Mouse (Mus musculus): ENCODE data around the gene Clspn. TPM values are rescaled to one million over a fixed set of nuclear protein-coding genes. Genes with fewer than 3 reads are reported as not detected.

Clspn gene
- 2.3 TPM for polyA plus RNA-seq (2017; shearing (Covaris generic))

DNA sequence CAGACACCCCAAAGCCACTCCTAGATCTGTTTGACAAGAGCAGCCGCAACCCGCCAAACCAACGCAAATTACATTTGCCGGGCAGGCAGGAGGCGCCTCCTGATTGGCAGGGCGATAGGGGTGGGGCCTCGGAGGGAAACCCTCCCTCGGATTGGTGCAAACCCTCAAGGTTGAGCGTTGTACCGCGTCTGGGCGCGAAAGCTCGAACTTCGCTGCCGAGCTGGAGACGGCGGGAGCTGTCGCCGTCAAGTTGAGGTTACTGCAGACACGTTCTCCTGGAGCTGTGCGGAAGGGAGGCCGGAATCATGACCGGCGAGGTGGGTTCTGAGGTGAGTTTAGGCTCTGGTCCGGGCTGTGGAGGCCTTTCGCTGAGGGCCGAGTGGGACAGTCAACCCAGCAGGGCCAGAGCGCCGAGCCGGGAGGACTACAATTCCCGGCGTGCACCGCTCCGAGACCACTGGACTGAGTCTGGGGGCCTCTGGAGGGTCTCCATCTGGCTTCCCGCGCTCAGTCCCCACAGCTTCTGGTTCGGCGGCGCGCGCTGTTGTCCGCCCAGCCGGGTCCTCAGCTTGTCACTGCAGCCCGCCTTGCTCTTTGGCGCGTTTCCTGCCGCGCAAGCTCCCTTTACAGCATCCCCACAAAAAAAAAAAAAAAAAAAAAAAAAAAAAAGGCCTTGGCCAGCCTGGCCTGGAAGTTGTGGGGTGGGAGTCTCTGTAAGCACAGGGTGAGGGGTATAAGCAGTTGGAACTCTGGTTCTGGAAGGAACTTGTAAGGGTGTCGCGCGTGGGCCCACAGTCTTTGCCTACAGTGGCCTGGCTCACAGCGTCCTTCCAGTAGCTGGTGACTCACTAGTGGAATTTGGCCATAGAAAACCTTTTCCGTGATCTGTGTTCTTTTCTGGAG lies at the start of gene Clspn:
TSS of gene Clspn (plus strand) at position 127 of the 903 bp plus-strand sequence.

DNA sequence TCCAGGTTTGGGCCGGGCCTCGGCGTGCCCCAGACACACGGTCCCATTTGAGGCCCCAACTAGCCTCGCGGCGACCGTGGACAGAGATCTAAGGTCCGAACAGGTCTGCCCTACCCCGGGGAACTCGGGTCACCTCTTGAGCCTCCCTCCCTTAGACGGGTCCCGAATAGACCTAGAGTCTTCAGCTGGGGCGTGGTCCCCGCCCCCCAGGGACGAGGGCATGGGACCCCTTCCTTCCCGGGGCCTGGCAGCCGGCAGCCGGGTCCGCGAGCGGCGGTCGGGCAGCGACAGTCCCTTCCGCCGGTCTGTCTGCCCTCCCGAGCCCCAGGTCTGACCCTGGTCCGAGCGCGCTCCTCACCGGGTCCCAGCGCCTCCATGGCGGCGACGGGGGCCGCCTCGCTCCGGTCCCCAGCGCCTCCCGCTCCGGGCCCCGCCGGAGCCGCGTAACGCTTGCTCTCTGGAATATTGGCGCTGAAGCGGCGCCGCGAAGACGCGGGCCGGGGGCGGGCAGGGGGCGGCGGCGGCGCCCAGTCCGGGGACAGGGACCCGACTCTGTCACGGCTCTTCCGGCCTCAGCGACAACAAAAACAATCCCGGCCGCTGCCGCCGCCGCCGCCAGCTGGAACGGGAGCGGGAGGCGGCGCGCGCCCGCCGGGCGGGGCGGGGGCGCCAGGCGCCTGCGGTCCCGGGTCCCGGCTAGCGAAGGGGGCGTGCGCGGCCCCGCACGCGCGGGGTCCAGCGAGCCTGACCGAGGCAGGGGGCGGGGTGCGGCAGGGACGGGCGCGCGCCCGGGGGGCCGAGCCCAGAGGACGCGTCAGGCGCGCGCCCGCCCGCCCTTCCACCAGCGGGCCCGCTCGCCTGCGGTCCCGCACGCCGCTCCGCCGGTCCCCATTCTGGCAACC lies 23.7 kb upstream of the Clspn start, which contains the start of gene Ago4:
TSS of gene Ago4 (minus strand) at position 646 of the 902 bp plus-strand sequence.

DNA sequence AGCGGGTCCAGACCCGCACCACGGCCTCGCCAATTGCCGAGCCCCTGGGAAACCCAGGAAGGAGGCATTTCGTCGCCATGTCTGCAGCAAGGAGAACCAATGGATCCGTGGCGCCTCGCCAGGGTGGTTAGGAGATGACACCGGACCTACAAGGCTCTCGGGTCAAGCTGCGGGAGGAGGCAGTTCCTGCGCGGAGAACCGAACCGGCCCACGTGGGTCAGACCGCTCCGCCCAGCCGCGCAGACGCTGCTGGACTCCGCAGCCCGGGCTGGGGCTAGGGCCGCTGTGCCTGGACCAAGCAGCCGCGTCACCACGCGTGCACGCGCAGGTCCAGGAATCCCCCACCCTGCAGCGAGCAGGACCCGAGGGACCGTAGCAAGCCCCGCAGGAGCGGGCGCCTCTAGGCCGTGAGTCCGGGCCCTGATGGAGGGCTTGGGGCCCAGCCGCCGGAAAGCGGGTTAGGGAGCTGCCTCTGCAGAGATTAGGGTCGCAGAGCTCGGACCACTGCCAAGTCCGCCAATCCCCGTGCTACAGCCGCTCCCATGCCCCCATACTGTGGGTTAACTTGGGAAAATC lies 53.0 kb downstream of the Clspn start, which contains the start of gene 5730409E04Rik:
TSS of gene 5730409E04Rik (plus strand) at position 213 of the 576 bp plus-strand sequence.

Other genes starting within 250 kb of the Clspn start
- 14.5 TPM for gene Adprhl2, start 235.2 kb upstream of the Clspn start, polyA plus RNA-seq (2017; shearing (Covaris generic))
- not detected for gene Tekt2, start 231.2 kb upstream of the Clspn start, polyA plus RNA-seq (2017; shearing (Covaris generic))
- 29.9 TPM for gene Ago3, start 127.4 kb upstream of the Clspn start, polyA plus RNA-seq (2017; shearing (Covaris generic))
- 4.7 TPM for gene Ago1, start 88.4 kb upstream of the Clspn start, polyA plus RNA-seq (2017; shearing (Covaris generic))
- not detected for gene Ago4, start 23.5 kb upstream of the Clspn start, polyA plus RNA-seq (2017; shearing (Covaris generic))
- gene 5730409E04Rik, start 52.9 kb downstream of the Clspn start, polyA plus RNA-seq (2017; shearing (Covaris generic)), result 0.22 TPM
- gene Psmb2, start 120.7 kb downstream of the Clspn start, polyA plus RNA-seq (2017; shearing (Covaris generic)), result 347 TPM
- gene Tfap2e, start 179.3 kb downstream of the Clspn start, polyA plus RNA-seq (2017; shearing (Covaris generic)), result not detected
- 61.2 TPM for gene Ncdn, start 196.5 kb downstream of the Clspn start, polyA plus RNA-seq (2017; shearing (Covaris generic))
- gene AU040320, start 196.6 kb downstream of the Clspn start, polyA plus RNA-seq (2017; shearing (Covaris generic)), result 58.6 TPM

All from CD4-positive, CD25-positive, alpha-beta regulatory T cell, adult 9 weeks (primary cell).